Mouse (Mus musculus): ENCODE data around the gene Cux2. TPM values are rescaled to one million over a fixed set of nuclear protein-coding genes. Genes with fewer than 3 reads are reported as not detected.

Gene Cux2
- polyA plus RNA-seq, 1 experiment from 2014 or later, result 7.1 TPM

DNA sequence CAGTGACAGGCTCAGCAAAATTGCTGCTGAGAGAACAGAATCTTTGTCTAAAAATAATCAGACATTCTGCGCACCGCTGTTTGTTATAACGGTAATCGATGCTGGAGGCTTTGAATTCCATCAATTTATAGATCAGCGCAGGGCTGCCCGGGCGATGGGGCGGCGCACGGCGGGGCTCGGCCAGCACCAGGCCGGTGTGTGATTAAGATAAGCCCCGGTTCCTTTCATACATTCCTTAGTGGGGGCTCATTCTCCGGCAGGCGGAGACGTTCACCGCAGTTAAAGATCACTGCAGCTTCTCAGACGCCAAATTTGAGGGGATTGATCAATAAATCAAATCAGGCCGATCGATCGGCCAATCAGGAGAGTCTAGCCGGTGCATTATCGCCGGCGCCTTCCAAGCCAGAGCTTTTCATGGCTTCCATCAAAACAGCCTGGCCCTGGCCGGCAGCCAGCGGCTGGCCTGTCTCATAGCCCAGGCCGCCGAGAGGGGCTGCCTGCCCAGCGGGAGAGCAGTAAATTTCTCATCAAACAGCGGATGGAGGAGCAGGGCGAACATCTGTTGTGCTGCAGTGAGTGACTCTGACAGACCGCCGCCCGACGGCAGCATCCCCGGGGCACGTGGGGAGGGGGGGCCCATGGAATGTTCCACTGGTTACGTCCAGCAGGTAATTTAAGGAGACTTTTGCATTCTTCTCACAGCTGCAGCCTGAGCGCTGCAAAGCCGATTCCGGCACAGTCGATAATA is 101.4 kb downstream of the Cux2 start:
- peak; percentile 82 for ATAC-seq
- H3K4me2 ChIP-seq (replicated peaks), result peak overlapping the region; percentile 59
- H3K36me3 ChIP-seq, result no peaks in the 10 kb centered on the region
- peaks cover 33% of the 10 kb centered on the region for H3K4me1 ChIP-seq (replicated peaks)
- H3K27ac ChIP-seq, result peak overlapping the region; percentile 56; the same call in 1 of the 2 replicates
- under 1% methylated on average over 44 of the region's 44 CpGs for WGBS
- no peaks in the 10 kb centered on the region for H3K9me3 ChIP-seq
- no peak overlapping the region for H3K9ac ChIP-seq
- no peaks in the 10 kb centered on the region; the same call in 1 of the 2 replicates for H3K27me3 ChIP-seq (replicated peaks)
- peak overlapping the region; percentile 16 for H3K4me3 ChIP-seq (replicated peaks)

DNA sequence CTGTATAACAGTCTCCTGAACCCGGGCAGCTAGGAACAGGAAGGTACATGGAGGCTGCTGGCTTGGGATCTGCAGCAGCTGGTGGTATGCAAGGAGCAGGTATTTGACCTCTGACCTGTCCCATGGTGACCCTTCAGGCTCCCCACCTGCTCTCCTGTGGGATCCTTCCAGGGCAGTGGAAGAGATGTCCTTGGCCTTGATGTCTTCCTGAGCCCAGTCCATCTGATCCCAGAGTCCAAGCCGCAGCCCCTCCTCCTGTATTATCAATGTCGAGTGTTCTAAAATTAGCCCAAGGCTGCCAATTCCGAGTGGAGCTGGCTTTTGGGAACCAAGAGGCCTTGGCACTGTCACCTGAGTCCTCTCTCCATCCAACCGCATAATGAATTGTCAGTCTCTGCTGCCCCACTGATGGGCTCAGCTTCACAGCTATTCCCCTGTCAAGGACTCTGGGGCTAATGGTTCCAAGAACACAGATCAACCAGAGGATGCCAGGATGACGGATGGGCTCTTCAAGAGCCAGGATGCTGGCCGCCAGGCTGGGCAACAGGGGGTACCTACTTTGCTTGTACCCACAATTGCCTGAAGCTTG is 103.2 kb downstream of the Cux2 start:
- H3K4me1 ChIP-seq (replicated peaks), result peaks cover 33% of the 10 kb centered on the region
- H3K27me3 ChIP-seq (replicated peaks), result no peaks in the 10 kb centered on the region; the same call in 1 of the 2 replicates
- no peak overlapping the region for H3K9ac ChIP-seq
- no peak overlapping the region for H3K4me2 ChIP-seq (replicated peaks)
- no peaks in the 10 kb centered on the region for H3K9me3 ChIP-seq
- no peak overlapping the region for H3K4me3 ChIP-seq (replicated peaks)
- H3K27ac ChIP-seq, result no peak overlapping the region
- no peak for ATAC-seq
- H3K36me3 ChIP-seq, result no peaks in the 10 kb centered on the region
- 72% methylated on average over 7 of the region's 7 CpGs for whole genome bisulfite sequencing

DNA sequence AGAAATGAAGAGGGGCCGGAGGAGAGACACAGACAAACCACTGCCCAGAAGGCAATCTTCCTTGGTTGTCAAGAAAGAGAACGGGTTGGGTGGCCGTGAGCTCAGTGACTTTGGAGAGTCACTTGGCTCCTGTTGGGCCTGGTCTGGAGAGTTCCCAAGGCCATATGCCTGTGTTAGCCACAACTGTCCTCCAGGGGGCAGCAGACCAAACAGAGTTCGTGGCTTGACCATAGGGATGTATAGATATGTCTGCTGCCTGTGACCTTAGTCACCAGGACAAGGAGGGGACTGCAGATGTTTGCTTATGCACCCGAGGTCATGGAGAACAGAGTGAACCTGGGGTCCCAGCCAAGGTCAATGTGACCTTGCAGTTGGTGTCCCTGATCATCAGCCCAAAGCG is 104.1 kb downstream of the Cux2 start:
- peaks cover 33% of the 10 kb centered on the region for H3K4me1 ChIP-seq (replicated peaks)
- H3K4me2 ChIP-seq (replicated peaks), result no peak overlapping the region
- no peak overlapping the region for H3K4me3 ChIP-seq (replicated peaks)
- 54% methylated on average over 6 of the region's 6 CpGs for WGBS
- H3K36me3 ChIP-seq, result no peaks in the 10 kb centered on the region
- no peak overlapping the region for H3K9ac ChIP-seq
- H3K9me3 ChIP-seq, result no peaks in the 10 kb centered on the region
- ATAC-seq, result no peak
- H3K27ac ChIP-seq, result no peak overlapping the region
- H3K27me3 ChIP-seq (replicated peaks), result no peaks in the 10 kb centered on the region; the same call in 1 of the 2 replicates

DNA sequence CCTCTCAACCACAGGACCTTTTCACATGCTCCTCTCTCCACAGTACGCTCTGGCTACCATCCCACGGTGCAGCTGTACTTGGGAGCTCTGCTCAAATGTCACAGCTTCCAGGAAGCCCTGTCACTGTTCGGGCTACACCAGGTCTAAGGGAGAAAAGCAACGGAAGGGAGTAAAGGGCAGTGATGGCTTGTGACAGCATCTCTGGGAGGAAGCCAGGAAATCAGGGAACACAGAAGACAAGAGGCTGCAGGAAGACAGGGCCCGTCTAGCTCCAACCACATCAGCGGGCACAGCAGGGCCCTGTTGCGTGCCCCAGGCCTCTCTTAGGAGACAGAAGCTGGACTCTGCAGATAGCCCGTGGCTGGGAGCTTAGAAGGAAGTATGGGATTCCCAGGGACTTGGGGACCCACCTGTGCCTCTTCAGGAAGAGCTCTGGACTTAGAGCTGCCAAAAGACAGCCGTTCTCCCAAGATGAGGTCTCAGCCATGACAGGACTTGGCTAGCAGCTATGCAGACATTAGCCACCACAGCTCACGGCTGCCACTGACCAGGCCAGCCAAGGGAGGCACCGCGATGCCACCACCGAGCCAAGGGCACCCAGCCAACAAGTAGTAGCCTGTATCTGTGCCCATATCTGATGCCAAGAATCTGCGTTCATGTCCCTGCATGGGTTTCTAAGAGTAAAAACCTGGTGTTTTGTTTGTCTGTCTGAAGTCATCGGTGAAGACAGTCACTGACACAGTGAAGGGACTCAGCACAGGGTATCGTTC is 105.7 kb downstream of the Cux2 start:
- no peaks in the 10 kb centered on the region for H3K9me3 ChIP-seq
- H3K4me3 ChIP-seq (replicated peaks), result no peak overlapping the region
- peaks cover 19% of the 10 kb centered on the region for H3K4me1 ChIP-seq (replicated peaks)
- WGBS, result 91% methylated on average over 16 of the region's 16 CpGs
- H3K9ac ChIP-seq, result no peak overlapping the region
- H3K4me2 ChIP-seq (replicated peaks), result no peak overlapping the region
- no peaks in the 10 kb centered on the region; the same call in 1 of the 2 replicates for H3K27me3 ChIP-seq (replicated peaks)
- H3K36me3 ChIP-seq, result no peaks in the 10 kb centered on the region
- H3K27ac ChIP-seq, result no peak overlapping the region
- no peak for ATAC-seq

DNA sequence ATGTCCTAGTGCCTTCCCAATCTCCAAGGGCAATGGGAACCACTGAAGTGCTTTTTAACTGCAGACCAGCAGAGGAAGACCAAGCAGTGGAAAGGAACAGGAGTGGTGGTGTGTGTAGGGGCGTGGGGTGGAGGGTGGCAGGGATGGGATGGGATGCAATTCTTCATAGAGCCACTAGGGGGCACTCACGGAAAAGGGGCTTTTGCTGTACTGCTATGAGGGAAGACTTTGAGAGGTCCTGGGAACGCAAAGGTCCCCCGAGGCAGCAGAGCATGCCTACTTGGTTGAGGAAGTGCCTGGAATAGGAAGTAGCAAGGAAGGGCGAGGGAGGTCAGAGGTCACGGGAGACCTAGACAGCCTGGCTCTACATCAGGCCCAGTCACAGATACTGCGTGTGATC is 106.4 kb downstream of the Cux2 start:
- WGBS, result 66% methylated on average over 7 of the region's 7 CpGs
- no peak overlapping the region for H3K4me3 ChIP-seq (replicated peaks)

DNA sequence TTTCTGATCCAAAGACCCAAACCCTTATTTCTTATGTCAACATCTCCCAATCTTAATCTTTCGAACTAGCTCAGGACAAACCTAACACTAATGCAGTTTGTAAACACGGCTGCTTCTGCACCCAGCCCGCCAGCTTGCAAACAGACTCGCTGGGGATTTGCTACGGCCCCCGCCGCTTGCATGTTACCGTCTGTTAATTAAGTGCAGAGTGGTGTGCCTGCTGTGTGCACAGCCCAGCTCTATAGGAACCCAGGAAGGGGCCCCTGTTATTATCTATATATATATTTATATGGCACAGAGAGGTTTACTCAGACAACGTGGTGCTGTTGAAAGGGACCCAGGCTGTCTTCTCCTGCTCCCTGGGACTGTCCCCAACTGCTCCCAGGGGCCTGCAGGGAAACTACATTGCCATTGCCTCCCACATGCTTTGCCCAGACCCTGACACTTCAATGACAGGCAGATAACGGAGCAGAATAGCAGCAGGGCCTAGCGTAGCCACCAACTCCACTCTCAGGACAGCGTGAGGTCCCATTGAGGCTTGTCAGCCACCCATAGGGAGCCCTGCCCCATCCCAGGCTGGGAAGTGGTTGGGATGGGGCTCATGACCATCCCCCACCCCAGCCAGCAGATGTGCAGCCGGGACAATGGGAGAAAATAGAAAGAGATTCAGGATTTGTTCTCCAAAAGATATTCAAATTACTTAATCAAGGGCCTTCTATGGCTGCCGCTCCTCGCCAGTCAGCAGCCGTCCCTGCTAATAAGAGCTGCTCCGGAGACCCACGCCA is 111.6 kb downstream of the Cux2 start:
- ATAC-seq, result no peak
- H3K27me3 ChIP-seq (replicated peaks), result no peaks in the 10 kb centered on the region
- no peak overlapping the region for H3K4me3 ChIP-seq (replicated peaks)
- 0 out of 2 replicates have a peak, but pooled peaks cover 13% of the 10 kb centered on the region for H3K4me1 ChIP-seq (replicated peaks)
- H3K4me2 ChIP-seq (replicated peaks), result no peak overlapping the region
- no peak overlapping the region for H3K9ac ChIP-seq
- H3K36me3 ChIP-seq, result no peaks in the 10 kb centered on the region
- 62% methylated on average over 18 of the region's 18 CpGs for WGBS
- H3K27ac ChIP-seq, result no peak overlapping the region
- no peaks in the 10 kb centered on the region for H3K9me3 ChIP-seq

More for the DNA sequence above, 106.4 kb downstream of the Cux2 start:
- Histone ChIP-seq H3K4me2 (replicated peaks) (no peak overlapping the region), H3K27ac (no peak overlapping the region), H3K9me3 (no peaks in the 10 kb centered on the region), H3K9ac (no peak overlapping the region), H3K27me3 (replicated peaks) (no peaks in the 10 kb centered on the region; the same call in 1 of the 2 replicates), H3K4me1 (replicated peaks) (peaks cover 12% of the 10 kb centered on the region), H3K36me3 (no peaks in the 10 kb centered on the region)
- ATAC-seq, result no peak

DNA sequence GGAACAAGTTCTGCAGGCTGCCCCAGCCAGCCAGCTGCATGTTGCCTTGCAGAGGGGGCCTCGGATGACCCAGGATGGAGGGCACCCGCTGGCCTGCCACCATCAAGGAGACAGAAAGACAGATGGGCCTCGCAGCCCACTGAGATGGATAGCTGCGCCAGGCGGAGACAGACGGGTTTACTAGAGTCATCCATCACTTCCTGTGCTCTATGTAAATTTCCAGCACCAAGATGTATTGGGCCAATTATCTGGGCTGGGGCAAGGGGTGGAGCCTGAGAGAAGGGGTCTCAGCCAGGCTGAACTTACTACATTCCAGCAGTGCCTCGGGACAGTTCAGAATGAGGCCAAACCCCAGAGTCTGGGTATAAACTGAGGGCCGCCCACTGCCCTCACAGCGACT is 119.6 kb downstream of the Cux2 start:
- peak overlapping the region; percentile 0; the same call in 1 of the 2 replicates for H3K27ac ChIP-seq
- no peak overlapping the region for H3K9ac ChIP-seq
- H3K4me2 ChIP-seq (replicated peaks), result no peak overlapping the region
- H3K4me3 ChIP-seq (replicated peaks), result no peak overlapping the region
- no peaks in the 10 kb centered on the region for H3K9me3 ChIP-seq
- peaks cover 18% of the 10 kb centered on the region for H3K4me1 ChIP-seq (replicated peaks)
- WGBS, result 21% methylated on average over 9 of the region's 9 CpGs
- ATAC-seq, result no peak
- H3K36me3 ChIP-seq, result no peaks in the 10 kb centered on the region
- peaks cover 4% of the 10 kb centered on the region; the same call in 1 of the 2 replicates for H3K27me3 ChIP-seq (replicated peaks)

DNA sequence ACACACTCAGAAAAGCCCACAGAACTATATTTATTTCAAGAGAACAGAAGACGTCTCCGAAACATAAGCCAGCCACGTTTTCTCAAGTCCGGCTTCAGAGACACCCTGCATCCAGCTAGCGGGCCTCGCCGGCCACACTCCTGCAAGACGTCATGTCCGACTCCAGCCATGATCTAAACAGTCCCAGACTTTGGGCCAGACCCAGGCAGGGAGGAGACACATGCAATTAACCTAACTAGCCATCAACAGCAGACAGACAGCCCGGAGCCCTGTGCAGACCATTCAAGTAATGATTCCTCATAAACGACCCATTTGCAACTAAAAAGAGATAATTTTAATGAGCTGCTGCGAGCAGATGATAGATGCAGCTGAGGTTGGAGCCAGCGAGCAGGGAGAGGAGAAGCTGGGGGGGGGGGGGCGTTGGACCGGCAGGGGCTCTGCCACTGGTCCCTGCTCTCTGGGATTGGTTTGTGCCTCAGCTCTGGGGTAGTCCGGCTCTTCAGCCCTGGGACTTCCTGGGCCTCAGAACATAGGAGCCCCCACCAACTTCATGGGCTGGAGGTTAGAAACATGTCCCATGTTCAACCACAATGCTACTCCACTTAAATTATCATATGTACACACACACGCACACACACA is 121.4 kb downstream of the Cux2 start:
- H3K4me3 ChIP-seq (replicated peaks), result no peak overlapping the region
- 27% methylated on average over 17 of the region's 17 CpGs for WGBS
- H3K9ac ChIP-seq, result no peak overlapping the region
- H3K4me1 ChIP-seq (replicated peaks), result peaks cover 18% of the 10 kb centered on the region
- H3K4me2 ChIP-seq (replicated peaks), result no peak overlapping the region; the same call in 1 of the 2 replicates
- no peaks in the 10 kb centered on the region for H3K9me3 ChIP-seq
- peak; percentile 81 for ATAC-seq
- peak overlapping the region; percentile 64 for H3K27ac ChIP-seq
- peaks cover 6% of the 10 kb centered on the region; the same call in 1 of the 2 replicates for H3K27me3 ChIP-seq (replicated peaks)
- no peaks in the 10 kb centered on the region for H3K36me3 ChIP-seq

DNA sequence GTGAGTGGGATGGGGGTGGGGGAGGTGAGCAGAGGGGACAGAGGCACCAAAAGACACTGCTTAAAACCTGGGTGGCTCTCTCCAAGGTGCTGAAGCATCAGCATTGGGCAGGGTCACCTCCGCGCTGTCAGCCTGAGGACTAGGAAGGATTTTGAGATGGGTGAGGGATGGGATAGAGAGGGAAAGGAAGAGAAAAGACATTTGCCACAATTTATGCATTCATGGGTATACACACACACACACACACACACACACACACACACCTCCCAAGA is 123.4 kb downstream of the Cux2 start:
- 0 out of 2 replicates have a peak overlapping the region, but pooled peaks have one; percentile 1 for H3K27ac ChIP-seq
- peaks cover 6% of the 10 kb centered on the region; the same call in 1 of the 2 replicates for H3K27me3 ChIP-seq (replicated peaks)
- no peak for ATAC-seq
- H3K4me1 ChIP-seq (replicated peaks), result peaks cover 18% of the 10 kb centered on the region
- 38% methylated on average over 2 of the region's 2 CpGs for WGBS
- H3K9ac ChIP-seq, result no peak overlapping the region
- no peaks in the 10 kb centered on the region for H3K36me3 ChIP-seq
- no peak overlapping the region for H3K4me2 ChIP-seq (replicated peaks)
- H3K9me3 ChIP-seq, result no peaks in the 10 kb centered on the region
- no peak overlapping the region for H3K4me3 ChIP-seq (replicated peaks)

DNA sequence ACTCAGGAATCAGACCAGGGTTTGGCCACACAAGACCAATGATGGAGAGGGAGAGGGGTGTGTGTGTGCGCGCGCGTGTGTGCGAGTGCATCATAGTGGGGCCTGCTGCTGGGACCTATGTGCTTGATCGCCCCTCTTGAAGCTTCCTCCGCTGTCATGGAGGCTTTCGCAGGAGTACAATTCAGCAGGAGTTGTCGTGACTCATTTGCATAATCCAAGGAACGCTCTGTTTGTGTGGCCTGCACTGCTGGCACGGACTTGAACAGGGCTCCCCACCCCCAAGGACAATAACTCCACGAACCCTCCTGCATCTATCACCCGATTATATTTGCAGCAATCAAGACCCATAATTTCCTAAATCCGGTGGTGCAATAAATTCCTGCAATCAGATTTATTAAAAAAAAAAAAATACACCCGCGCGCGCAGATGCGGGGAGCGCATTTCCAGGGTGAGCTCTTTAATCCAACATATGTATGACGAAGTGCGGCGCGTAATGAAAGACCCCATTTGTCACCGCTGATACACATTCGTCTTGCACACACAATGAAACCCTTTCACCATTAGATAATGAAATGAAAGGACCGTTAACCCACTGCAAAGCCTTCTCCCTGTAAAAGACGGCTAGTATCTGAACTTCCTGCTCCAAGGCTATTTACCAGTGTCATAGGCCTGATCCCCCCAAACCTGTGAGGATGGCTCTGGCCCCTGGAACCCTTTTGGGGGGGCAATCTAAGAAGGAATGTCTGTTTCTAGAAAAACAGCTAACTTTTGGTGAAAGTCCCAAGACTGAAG is 124.0 kb downstream of the Cux2 start:
- 40% methylated on average over 28 of the region's 28 CpGs for WGBS
- H3K4me1 ChIP-seq (replicated peaks), result peaks cover 18% of the 10 kb centered on the region
- H3K4me2 ChIP-seq (replicated peaks), result 0 out of 2 replicates have a peak overlapping the region, but pooled peaks have one; percentile 14

DNA sequence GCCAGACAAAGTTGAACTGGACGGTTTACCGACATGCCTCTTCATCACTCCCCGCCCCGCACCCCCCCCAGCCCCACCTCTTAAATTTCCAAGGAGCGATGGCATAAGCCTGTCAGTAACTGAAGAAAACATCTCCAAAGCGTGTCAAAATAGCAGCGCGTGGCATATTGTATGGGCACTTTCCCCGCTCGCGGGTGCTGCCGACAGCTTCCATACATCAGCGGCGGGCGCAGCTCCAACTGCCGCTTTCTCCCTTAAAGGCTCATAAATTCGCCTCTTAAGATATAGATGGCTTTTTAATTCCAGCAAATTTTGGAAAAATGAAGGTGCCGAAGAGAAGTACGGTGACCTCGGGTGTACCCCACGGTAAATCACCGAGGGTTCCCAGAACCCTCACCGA is 124.6 kb downstream of the Cux2 start:
- no peak for ATAC-seq
- Histone ChIP-seq H3K4me3 (replicated peaks) (no peak overlapping the region), H3K27ac (no peak overlapping the region), H3K36me3 (no peaks in the 10 kb centered on the region), H3K9me3 (no peaks in the 10 kb centered on the region), H3K27me3 (replicated peaks) (peaks cover 6% of the 10 kb centered on the region; the same call in 1 of the 2 replicates), H3K9ac (no peak overlapping the region), H3K4me1 (replicated peaks) (peaks cover 15% of the 10 kb centered on the region), H3K4me2 (replicated peaks) (0 out of 2 replicates have a peak overlapping the region, but pooled peaks have one; percentile 14)
- 24% methylated on average over 23 of the region's 23 CpGs for WGBS

More for the DNA sequence above, 124.0 kb downstream of the Cux2 start:
- no peaks in the 10 kb centered on the region for H3K9me3 ChIP-seq
- H3K4me3 ChIP-seq (replicated peaks), result no peak overlapping the region
- H3K27me3 ChIP-seq (replicated peaks), result peaks cover 6% of the 10 kb centered on the region; the same call in 1 of the 2 replicates
- 0 out of 2 replicates have a peak overlapping the region, but pooled peaks have one; percentile 1 for H3K27ac ChIP-seq
- ATAC-seq, result no peak
- H3K36me3 ChIP-seq, result no peaks in the 10 kb centered on the region
- H3K9ac ChIP-seq, result no peak overlapping the region
